Mouse (Mus musculus): Measurements from ENCODE around the gene Cdc42bpa.

The Cdc42bpa gene

DNA sequence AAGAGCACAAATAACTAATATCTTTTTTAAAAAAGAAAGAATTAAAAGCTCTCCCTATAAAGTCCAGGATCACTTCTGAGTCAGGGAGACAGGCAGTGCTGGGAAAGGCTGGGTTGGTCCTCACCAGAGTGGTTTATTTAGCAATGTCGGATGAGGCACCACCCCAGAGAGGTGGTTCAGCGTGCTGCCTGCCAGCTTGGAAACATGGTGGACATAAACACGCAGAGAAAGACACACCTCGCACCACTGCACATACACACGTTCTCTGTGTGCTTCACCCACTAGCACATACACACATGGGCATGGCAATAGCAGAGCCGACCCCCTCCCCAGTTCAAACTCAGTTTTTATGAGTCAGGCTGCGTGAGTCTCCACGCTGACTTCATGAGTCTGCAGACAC lies 230.8 kb downstream of the Cdc42bpa start:
- in situ Hi-C loops (cut with MboI): no loop called here

DNA sequence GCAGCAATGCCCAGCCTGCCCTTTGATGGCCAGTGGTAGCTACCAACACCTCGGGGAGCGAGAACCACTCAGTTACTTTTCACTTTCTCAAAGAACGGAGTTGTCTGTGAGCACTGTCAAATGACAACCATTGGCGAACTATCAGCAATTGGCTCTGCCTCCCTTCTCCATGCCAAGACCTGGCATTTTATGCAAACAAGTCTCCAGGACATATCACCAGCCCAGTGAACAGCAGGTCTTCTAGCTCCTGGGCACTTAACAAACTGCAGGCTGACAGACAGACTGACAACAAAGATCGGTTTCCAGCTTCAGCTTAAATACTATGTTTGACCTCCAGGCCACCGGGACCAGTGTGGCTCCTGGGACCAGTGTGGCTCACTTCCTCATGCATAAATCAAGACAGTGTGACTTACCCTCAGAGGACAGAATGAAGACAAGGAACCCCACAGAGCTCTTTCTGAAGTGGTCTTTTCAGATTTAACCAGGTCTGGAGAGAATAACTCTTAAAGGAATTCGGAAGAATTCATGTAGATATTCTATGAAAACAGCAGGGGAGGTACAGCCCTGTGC lies 231.5 kb downstream of the Cdc42bpa start:
- in situ Hi-C loops (cut with MboI): no loop called here

DNA sequence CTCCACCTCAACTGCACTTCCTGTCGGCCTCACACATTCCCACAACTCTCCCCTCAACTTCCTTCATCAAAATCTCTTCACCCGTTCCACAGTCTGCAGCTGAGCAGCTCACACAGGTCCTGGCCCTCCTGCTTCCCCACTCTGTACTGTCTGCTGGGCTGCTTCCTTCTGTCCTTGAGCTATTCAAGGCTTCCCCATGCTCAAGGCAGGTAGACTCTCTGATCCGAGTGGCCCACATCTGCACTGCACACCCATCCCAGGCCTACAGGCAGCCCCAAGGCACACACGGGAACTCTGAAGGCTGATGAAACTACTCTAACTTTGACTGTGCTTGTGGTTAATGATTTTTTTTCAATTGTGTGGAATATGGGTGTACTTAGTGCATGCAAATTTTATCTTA lies 232.6 kb downstream of the Cdc42bpa start:
- in situ Hi-C loops (cut with MboI): no loop called here

DNA sequence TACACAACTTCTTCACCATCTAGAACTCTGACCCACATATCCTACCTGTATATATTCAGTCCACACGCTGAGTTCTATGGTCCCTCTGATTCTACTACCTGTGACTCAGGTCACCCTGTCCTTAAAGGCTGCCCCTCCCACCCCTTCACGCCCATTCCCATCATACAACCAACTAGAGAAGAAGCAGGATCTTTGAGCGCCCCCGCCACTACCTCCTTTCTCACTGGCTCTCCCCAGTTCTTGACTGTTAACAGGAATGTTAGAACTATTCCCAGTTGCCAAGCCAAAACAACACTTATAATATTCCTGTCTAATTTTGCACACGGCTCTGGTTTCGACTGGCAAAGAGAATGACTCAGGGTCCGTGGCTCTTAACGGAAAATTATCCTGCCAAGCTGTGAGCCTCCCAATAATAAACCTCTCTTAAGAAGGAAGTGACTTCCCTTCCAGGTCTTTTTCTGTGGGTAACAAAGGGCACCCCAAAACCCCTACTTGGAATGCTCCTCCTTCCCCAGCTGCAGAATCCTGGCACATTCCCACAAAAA lies 233.2 kb downstream of the Cdc42bpa start:
- in situ Hi-C loops (cut with MboI): no loop called here

DNA sequence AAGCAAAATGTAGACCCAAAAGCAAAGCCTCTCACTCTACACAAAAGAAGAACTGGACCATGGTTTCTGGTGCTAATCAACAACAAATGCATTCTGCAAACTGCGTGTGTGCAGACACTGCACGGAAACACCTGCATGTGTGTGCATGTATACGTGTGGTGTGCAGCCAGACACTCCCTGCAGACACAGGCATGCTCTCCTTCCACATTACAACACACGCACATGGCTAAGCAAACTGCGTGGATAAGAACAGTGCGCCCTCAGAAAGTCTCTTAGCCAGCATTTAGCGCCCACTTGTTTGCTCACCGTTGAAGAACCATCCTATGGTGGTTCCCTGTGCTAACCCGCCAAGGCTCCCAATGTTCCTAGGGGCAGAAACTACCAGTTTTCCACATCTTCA lies 233.8 kb downstream of the Cdc42bpa start:
- in situ Hi-C loops (cut with MboI): no loop called here

DNA sequence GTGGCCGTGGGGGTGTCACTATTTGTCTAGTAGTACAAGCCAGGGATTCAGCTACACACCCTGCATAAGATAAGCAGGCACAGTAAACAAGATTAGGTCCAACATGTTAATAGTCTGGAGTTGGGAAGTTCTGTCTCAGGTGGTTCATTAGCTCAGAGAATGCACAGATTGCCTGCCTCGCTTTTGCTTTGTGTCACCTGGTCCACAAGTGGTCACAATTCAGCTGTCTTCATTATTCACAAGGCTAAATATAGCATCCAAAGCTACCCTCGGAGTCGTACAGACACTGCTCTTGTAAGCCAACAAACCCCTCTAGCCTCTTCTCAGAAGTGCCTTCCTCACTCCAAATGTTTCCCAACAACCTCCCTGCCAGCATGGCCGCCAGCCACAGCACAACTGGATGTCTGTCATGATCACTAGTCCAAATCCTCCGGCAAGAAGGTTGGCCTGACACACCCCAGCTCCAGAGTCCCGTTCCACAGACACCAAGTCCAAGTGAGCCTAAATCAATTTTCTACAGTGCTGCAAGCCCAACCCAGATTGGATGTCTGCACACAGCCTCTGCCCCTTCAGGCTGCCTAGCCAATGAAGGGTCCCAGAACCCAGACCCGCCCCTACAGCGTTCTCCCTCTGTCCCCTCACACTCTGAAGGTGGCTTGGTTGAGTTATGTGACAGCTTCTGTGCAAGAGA lies 234.7 kb downstream of the Cdc42bpa start:
- in situ Hi-C loops (cut with MboI): no loop called here

DNA sequence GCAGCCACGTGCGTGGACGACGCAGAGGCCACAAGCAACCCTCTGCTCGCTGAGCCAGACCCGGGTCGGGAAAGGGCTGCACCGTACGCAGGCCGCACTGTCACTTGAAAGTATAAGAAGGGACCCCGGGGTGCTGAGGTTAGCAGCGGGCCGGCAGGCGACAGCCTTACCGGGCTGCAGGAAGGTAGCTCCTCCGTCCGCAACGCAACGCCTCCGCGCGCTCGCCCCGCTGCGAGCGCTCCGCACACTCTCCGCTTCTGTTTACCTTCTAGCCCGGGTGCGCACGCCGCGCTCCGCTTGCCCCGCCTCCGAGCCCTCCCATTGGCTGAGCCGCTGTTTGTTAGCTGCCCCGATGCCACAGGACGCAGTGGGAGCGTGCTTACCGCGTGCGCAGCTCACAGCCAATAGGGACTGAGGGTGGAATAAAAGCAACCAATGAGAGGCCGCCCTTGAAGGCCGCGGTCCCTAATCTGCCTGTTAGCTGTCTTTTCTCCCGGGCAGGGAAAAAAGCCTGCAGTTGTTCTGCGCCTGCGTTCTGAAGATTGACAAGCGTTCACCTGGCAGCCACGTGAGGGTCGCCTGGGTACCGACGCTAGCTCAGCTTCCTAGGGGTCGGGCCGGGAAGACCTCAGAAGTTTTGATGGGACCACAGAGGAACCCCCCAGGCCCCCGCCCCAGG lies 235.6 kb downstream of the Cdc42bpa start:
- in situ Hi-C loops (cut with MboI): no loop called here

DNA sequence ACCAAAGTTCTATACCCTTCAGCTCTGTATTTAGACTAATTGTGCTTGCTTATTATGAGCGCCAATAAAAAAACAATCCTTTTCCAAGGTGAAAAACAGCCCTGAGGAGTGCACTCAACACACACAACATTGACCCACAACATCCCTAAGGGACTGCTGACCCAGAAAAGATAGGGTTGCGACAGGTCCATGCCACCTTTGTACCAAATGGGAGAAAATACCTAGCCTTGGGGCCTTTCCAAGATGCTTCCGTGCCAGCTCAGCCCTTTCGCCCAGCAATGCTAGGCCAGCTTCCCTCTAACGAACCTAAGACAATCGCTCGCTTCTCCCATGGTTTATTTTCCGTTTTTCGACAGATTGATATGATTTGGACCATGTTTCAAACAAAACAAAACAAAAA lies 236.2 kb downstream of the Cdc42bpa start:
- in situ Hi-C loops (cut with MboI): no loop called here

DNA sequence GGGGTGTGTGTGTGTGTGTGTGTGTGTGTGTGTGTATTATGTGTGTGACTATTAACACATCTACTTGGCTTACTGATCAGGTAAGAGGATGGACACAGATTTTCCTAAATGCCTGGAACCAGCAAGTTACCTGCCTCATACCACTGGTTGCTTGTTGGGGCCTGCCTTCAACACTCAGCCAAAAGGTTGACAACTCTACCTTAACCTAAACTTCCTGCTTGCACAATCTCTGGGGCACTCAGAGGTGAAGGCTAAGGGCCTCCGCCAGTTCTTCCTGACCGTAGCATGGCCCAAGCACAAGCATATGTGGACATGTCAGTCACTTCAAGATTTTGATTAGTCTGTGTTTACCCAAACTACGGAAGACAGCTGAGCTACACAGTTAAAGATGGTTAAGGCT lies 237.7 kb downstream of the Cdc42bpa start:
- in situ Hi-C loops (cut with MboI): no loop called here

DNA sequence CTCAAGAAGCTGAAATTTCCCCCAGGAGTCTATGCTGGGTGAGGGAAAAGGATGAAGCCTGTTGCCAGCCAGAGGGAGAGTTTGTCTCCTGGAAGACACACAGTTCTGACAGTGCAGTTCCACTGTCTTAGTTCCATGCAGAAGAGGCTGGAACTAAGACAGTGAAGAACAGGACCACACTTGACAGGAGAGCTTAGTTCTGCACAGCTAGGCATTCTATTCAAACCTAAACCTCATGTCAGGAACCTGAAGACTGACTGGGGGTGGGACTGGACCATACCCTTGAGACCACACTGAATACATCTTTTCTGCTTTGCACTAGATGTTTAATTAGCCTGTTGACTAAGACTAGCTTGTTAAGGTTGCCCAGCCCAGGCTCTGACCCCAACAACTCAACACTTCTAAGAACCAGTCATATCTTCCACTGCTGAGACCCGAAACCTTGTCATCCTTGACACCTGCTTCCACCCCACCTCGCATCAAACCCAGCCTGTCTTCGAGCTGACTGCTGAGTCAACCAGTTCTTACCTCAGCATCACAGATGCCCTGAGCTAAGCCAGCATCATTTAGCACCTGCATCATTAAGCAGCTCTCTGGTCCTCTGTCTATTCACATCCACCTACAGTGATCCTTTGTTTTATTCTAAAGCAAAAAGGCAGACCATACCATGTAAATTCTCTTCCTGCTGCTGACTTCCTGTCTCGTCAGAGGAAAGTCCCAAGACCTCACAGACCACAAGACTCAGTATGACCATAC lies 238.9 kb downstream of the Cdc42bpa start, which contains the start of gene Coq8a:
TSS of gene Coq8a (minus strand) at position 644 of the 756 bp plus-strand sequence.
- in situ Hi-C loops (cut with MboI): no loop called here

DNA sequence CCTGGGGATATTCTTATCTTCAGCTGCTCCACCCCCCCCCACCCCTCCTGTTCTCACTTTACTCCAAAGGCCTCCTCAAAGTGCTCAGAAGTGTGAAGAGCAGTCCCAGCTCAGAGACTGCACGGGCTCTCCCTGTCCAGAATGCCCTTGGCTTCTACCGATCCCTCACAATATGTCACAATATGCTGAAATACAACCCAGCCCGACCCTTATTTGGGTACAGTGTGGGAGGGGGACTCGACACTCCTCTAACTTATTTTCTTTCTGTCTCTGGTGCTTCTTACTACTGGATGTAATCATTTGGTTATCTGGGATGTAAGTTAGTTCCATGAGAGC lies 239.4 kb downstream of the Cdc42bpa start:
- in situ Hi-C loops (cut with MboI): loop anchor here (25.0 kb wide), 1 partner anchor 337 kb away; no protein-coding TSS in a partner anchor

DNA sequence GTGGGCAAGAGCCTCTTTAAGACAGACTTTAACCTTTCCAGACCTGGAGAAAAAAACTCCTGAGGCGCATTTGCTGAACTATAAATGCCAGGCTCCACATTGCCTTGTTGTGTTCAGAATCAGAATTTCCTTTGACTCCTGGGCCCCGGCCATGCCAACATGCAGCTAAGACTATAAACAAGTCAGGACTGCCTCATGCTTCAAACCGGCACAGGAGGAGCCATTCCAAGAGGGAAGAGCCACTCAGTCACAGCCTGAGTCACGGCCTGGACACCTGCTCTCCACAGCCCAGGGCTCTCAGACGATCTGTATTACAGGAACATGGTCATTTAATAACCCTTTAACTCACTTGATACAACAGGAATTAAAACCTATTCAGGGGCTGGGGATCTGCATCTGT lies 240.4 kb downstream of the Cdc42bpa start:
- in situ Hi-C loops (cut with MboI): loop anchor here (25.0 kb wide), 1 partner anchor 338 kb away; no protein-coding TSS in a partner anchor

DNA sequence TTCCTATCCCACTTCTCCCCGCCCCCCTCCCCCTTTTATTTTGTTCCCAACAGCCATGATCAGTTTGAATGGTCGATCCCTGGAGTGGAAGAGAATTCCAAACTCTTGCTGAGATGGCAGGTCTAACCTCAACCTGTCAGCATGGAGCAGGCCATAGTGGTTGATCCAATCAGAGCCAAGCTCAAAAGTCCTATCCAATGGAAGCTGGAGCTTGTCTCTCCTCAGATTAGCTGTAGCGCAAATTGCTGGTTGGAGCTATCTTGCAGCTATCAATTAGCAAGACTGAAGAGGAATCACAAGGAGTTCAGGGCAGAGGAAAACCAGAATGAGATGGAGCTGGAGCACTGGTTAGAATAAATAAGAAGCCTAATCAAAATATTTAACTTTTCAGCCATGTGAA lies 248.1 kb downstream of the Cdc42bpa start:
- in situ Hi-C loops (cut with MboI): loop anchor here (25.0 kb wide), 1 partner anchor 346 kb away; no protein-coding TSS in a partner anchor

DNA sequence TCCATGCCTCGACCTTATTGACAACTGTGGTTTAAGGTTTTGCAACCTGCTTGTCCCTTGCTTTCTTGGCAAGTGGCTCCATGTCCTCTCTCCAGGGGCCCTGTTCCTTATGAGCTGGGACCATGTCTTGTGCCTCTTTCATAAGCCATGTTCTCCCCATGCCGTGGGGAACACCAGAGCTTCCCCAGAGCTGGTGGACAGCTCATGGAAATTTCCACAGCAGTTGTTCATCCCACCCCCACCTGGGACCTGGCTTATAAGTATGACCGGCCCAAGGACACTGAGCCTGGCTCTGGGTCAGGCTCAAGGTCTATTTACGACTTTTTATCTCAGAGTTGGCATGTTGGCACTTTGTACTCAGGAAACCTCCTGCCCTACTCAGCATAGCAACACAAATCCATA lies 249.8 kb downstream of the Cdc42bpa start:
- in situ Hi-C loops (cut with MboI): loop anchor here (25.0 kb wide), 1 partner anchor 348 kb away; no protein-coding TSS in a partner anchor

DNA sequence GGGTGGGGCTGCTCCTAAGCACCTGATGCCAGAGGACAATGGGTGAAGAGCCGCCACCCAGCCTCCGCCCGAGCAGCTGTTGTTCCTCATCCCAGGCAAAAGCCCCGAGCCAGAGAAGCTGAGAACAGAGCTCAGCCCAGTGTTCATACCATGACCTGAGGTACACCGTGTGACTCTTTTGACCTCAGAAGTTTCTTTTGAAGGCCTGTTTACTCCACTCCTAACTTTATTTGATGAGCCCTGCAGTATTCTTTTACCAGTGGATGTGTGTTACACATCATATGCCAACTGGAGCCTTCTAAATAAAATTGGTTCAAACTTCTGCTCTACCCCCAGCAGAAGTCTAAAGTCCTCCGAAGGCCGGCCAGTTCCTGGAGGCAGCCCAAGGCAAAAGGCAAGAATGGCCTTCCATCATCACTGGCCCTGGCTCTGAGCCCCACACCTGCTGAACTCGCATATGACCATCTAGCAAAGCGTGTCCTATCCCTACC lies 250.6 kb downstream of the Cdc42bpa start:
- in situ Hi-C loops (cut with MboI): loop anchor here (25.0 kb wide), 1 partner anchor 349 kb away; no protein-coding TSS in a partner anchor

DNA sequence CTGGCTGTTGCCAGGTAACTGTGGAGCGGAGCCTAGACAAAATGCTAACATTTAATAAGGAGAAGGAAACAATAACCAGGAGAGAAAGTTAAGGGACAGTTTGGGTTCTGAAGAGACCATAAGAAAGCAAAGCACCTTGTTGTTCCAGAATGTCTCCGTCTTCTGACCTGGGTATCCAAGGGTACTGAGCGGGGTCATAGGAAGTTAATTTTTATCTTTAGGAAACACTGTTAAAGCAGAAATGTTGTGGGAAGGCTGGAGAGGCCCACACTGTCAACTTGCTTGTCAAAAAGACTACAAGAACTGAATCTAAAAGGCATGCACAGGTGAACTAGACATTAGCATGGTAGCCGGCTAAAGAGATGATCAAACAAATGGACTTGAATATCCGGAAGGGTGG lies 252.6 kb downstream of the Cdc42bpa start:
- in situ Hi-C loops (cut with MboI): loop anchor here (25.0 kb wide), 1 partner anchor 351 kb away; no protein-coding TSS in a partner anchor

DNA sequence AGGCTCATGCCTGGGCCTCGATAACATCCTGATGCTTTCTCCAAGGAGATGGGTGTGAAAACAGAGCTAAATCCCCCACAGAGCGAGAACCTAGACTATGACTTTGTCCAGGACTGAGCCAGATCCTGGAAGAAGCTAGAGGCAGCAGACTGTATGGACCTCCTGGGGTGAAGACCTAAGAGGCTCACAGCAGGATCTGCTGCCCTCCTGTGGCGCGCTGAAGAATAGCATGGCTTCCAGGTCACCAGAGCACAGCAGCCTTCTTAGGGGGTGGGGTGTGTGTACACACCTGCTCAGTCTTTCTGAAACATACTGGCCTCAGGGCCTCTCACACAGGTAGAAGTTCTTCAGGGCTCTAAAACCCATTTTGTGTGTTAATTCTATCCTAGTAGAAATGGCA lies 254.8 kb downstream of the Cdc42bpa start:
- in situ Hi-C loops (cut with MboI): loop anchor here (5.0 to 25.0 kb wide), 2 partner anchors 33 to 353 kb away; no protein-coding TSS in a partner anchor
